Mouse (Mus musculus) kidney, postnatal 25 days (tissue): ENCODE data around the gene Aasdhppt.

ENCODE experiments used
- DNase-seq, 2 experiments: peaks; one replicate each; pipeline ENCODE4 v3.0.0; 2021; ENCODE audit warnings: mixed read lengths in 2 of 2

Gene Aasdhppt

DNA sequence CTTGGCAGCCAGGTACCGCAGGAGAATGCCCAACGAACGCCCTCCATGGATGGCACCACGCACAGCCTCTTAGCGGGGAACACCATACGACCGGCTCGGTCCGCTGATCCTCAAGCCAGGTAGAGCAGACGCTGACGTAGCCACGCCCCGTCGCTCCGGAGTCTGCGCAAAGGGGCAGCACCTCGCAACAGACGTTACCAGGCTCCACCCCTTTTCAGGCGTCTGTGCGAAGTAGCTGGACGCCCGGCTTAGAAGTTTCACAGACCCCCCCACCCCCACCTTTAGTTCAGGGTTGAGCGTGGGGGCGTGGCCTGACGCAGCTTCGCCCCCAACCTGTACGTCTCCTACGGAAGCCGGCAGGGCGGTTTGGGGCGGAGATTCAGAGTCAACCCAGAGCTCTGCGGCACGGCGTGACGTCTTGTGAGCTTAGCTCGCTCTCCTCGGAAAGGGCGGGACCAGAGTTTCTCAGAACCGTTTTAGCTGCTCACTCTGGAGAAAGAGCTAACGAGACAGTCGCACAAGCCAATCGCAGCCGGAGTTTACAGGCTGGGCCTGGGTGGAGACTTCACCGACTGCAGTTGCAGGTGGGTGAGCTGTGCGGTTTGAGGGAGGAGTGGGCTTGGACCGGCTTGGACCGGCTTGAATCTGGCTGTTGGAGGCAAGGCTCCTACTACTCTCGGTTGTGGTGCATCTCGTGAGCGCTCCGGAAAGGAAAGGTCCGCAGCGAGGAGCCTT lies at the start of gene Aasdhppt, which contains the start of gene Kbtbd3:
Aasdhppt (minus strand) TSS at position 121 of the 735 bp plus-strand sequence.
Kbtbd3 (plus strand) TSS at position 483 of the 735 bp plus-strand sequence.
- peak; percentile 99 to 100 for DNase-seq

DNA sequence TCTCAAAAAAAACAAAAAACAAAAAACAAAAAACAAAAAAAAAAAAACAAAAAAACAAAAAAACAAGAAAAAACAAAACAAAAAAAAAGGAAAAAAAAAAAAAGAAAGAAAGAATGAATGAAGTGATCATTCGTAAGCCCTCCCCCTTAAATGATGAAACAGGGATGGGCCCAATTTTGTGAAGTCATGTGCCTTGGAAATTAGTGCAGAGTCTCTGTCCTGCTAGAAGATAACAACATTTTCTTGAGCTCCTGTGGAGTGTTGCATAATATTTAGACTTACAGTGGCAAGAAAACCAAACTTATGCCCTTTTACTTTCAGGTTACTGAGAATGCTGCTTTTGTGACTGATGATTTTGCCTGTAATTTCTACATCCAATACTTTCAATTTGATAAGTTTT lies 43.9 kb upstream of the Aasdhppt start:
- no peak for DNase-seq

DNA sequence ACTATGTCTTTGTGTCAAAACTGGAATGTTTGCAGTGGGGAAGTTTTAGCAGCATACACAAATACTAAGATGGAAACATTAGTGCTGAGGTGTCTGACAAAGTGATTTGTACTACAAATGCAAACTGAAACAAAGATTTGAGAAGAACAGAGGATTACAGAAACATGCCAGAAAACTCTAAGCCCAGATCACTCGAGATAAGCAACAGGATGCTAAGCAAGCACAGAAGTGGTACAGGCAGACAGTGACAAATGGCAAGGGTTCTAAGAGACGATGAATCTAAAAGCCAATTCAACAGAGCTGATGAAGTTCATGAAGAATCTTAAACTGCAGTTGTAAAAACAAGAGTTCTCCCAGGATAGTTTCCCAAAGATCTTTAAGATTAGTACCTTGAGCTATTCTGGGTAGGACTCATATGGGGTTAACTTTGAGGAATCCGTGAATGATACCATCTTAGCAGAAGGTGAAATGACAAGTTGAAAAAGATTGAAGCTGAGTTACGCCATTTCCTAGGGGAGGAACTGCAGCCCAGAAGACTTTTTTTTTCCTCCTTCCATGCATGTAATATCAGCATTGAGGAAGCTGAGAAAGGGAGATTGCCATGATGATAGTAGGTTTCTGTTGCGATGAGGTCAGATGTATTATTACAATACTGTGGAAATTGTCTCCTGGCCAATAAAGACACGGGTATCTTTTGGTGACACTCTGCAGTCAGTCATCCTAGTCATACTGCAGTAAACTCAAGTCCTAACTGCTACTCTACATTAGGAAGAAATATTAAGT lies 9.9 kb upstream of the Aasdhppt start:
- DNase-seq = no peak

DNA sequence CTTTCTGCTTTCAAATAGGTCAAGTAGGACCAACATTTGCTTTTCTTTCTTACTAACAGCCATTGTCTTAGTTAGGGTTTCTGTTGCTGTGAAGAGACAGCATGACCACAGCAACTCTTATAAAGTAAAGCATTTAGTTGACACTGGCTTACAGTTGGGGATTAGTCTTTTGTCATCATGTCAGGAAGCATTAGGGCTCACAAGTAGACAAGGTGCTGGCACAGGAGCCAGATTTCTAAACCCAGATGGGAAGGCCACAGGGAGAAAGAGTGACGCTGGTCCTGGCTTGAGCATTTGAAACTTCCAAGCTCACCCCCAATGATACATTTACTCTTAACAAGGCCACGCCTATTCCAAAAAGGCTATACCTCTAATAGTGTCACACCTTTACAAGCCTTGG lies 6.5 kb upstream of the Aasdhppt start:
- no peak for DNase-seq

DNA sequence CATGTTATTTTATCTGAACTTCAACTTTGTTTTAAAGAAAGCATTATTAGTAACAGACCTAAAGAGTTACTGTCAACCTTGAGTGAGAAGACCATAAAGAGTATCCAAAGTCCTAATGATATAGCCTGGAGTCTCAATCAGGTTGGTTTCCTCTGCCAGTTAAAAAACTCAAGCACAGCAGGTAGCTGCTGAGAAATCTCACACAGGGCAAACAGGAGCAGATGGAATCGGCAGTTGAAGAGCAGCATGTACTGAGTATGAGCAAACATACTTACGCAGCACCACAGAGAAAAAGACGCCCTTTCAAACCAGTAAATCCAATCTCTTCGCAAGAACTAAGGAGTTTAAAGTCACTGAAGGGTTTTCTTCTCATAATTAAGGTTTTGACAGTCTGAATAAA lies 4.7 kb upstream of the Aasdhppt start:
- DNase-seq = no peak

DNA sequence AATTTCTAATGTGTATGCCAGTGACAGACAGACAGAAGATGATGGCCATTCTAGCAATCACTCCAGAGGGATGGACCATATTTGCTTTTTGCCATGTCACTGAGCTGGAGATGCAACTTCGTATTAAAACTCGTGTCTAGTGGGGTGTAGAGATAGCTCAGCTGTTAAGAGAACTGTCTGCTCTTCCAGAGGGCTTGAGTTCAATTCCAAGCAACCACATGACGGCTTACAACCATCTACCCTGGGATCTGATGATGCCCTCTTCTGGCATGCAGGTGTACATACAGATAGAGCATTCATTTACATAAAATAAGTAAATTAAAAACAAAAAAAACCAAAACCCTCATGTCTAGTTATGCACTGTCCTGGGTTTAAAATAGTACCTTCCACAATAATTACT lies 1.9 kb upstream of the Aasdhppt start:
- DNase-seq = no peak

DNA sequence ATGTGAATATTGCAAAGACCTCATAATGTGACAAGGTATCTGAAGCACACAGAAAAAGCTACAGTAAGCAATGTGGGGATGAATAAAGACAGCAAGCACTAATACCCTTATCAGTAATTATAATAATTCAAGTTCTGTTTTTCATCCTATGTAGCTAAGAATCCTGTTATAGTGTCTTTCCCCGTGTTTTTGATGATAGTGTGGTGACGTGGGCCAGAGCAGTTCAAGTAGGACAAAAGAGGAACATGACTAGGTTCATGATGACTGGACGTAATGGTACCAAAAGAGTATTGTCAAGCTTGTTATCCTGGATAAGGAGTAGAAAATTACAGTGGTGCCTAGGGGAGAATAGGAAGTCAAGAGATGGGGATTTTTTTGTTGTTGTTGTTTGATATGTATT lies 1.4 kb upstream of the Aasdhppt start:
- no peak for DNase-seq

DNA sequence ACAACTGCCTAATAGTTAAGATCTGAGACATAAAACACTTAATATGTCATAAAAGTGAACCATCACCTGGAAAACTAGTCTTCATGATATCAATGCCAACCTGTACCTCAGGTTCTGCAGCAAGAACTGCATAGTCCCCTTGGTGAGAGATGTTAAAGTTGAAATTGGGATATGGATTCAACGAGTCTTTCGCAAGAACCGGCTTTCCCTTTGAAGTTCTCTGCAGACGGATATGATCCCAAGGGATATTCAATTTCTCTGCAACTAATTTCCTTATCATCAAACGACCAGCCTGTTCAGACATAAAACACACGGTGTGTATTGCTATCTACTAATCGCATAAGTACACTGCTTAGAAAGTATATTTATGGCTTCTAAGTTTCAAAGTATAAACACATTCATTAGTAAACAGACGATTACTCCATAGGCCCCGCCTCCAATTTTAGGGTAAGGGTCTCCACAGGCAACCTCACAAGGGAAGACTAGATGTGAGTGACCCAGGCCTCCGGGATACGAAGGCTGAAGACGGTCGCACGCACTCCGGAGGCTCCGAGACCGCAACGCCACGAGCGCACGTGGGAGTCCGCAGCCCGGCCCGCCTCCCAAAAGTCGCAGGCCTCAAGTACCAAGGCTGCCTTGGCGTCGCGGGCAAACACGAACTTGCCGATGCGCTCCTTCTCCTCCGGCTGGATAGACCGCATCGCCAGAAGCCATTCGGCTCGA lies 482 bp downstream of the Aasdhppt start:
- DNase-seq = no peak

DNA sequence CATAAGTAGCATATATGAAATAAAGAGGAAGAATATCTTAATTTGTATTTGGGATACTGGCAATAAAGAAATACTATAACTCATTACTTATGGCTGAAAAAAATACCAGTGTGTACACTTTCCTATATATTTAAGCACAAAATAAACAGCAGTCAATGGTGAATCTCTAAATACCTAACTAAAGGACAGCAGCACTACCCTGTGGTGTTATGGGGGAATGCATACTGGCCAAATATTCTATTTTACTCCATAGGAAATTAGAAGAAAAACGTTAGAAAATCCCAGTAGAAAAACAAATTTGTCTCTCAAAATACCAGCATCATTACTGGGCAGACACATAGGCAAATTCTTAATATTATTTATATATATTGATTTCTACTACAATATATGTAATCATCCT lies 4.4 kb downstream of the Aasdhppt start:
- DNase-seq = no peak

DNA sequence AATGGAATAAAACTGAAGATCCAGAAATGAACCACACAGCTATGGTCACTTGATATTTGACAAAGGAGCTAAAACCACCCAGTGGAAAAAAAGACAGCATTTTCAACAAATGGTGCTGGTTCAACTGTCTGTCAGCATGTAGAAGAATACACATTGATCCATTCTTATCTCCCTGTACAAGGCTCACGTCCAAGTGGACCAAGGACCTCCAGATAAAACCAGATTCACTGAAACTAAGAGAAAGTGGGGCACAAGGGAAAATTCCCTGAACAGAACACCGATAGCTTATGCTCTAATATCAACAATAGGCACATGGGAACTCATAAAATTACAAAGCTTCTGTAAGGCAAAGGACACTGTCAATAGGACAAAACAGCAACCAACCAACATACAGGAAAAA lies 8.8 kb downstream of the Aasdhppt start:
- no peak for DNase-seq

DNA sequence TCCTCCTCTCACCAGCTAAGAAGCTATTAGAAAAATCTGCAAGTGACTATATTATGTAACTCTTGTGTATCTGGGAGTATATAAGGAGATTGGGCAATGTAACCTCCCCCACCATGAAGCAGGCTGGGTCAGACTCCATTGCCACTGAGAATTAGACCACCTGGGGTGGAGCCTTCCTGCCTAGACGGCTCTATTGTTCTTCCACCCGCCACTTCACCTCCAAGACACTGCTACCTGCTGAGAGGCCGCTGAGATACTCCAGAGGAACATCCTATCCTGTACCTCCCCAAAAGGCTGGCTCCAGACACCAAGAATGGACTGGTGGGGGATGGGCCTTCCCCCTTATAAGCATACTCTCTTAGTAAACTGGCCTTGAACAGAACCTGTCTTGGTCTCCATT lies 25.4 kb downstream of the Aasdhppt start:
- DNase-seq = no peak

DNA sequence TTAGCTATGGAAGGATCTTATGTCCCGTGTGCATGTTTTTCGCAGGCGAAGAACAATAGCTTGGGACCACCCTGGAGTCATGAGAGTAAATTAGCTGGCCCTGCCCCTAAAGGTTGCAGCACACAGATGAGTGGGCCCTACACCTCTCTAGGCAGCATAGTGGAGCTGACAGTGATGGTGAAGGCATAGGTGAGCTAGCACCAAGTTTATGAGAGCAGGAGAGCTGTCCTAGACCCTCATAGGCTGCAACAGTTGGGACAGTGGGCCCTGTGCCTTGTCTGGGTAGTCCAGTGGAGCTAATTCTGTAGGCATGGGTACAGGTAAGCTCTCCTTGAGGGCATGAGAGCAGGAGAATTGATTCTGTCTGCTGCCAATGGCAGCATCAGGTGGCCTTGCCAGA lies 42.4 kb downstream of the Aasdhppt start:
- no peak for DNase-seq

DNA sequence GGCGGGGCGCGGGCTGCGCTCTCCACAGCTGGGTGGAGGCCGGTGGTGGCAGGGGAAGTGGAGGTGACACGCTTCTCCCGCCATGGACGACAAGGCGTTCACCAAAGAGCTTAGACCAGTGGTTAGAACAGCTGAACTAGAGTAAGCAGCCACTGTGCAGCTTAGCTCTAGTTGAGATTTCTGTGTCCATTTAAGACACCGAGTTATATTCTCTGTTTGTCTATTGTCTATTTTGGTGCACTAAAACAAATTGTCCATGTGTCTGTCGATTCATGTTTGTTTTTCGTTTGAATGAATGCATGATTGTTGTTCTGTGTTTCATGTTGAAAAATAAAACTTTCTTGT lies 48.6 kb downstream of the Aasdhppt start:
- no peak for DNase-seq

DNA sequence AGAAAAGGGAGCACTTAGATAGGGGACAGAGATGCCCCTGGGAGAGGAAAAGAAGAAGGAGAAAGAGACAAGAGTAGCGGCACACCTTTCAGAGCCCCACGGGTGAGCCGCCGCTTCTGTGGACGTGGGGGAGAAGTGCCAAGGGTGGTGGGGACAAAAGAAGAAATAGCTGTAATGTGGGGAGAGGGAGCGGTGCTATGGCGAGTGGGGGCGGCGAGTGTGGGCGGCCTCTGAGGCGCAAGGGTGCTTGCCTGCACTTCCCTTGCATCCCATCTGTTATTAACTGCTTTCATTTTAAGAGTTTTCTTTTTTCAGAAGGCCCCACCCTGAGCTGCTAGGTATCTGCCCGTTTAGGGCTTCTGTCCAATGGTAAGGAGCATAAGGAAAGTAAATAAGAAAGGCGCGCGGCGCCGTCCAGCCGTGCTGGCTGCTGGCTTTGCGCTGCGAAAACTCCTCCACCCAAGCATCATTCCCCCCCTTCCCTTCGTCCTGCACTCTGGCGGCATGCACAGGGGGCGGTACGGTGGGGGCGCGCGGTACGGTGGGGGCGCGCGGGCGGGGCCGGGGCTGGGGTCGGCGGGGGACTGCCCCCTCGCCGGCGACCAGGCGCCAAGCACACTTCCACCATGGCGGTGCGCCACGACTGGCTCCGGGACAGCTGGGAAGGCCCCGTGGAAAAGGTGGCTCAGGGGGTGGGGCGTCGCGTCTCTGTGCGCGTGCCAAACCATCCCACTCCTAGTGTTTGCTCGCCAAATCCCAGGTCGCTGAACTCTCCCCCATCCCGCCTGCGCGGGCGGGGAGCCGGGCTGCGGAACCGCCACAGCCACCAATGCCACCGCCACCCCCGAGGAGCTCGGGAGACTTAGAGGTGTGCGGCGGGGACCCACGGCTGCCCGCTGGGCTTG lies 49.2 kb downstream of the Aasdhppt start:
- DNase-seq = peak; percentile 40 to 56

DNA sequence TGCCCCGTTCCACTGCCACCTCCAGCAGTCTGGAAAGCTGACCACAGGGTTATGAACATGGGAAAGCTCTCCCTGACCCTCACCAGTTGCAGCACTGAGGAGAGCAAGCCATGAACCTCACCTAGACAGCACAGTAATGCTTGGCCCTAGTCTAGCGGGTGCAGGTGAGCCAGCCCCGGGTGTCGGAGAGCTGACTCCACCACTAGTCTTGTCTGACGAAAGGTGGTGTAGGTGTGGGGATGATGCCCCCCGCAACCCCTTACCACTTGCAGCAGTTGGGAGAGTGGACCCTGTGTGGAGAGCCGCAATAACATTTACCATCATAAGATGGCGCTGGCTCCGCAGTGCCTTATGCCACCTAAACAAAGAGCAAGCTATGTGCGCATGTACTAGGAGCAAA lies 50.2 kb downstream of the Aasdhppt start:
- no peak for DNase-seq
